Mouse (Mus musculus): Measurements from ENCODE around the gene Ces1c.
A peak's percentile ranks its signal among the peaks of the same experiment; 100 is the strongest.

Gene Ces1c

GRCm38 (mm10) chr8:93131233-93131980 lies at the start of gene Ces1c:
Gene Ces1c, minus strand, starts transcription at chr8:93131283.
- DNase-seq: no peak

GRCm38 (mm10) chr8:93180581-93181129 lies 49.6 kb upstream of the Ces1c start:
- no peak for DNase-seq

- no peak for DNase-seq
Measured at GRCm38 (mm10) chr8:93176593-93176992, 45.5 kb upstream of the Ces1c start.

- no peak for DNase-seq
Measured at GRCm38 (mm10) chr8:93174554-93174953, 43.5 kb upstream of the Ces1c start.

GRCm38 (mm10) chr8:93171846-93172590 lies 40.9 kb upstream of the Ces1c start:
- no peak for DNase-seq

GRCm38 (mm10) chr8:93163363-93163762 lies 32.3 kb upstream of the Ces1c start:
- no peak for DNase-seq

- no peak for DNase-seq
Measured at GRCm38 (mm10) chr8:93151401-93151800, 20.3 kb upstream of the Ces1c start.

- DNase-seq: no peak
Measured at GRCm38 (mm10) chr8:93147331-93147730, 16.2 kb upstream of the Ces1c start.

- peak; percentile 14 for DNase-seq
Measured at GRCm38 (mm10) chr8:93140696-93141095, 9.6 kb upstream of the Ces1c start.

GRCm38 (mm10) chr8:93132196-93132595 lies 1.1 kb upstream of the Ces1c start:
- no peak for DNase-seq

- DNase-seq: no peak
Measured at GRCm38 (mm10) chr8:93126476-93126875, 4.6 kb downstream of the Ces1c start.

GRCm38 (mm10) chr8:93122005-93122404 lies 9.1 kb downstream of the Ces1c start:
- no peak for DNase-seq

GRCm38 (mm10) chr8:93095376-93095775 lies 35.7 kb downstream of the Ces1c start:
- DNase-seq: peak; percentile 15

GRCm38 (mm10) chr8:93091324-93091723 lies 39.8 kb downstream of the Ces1c start:
- no peak for DNase-seq

GRCm38 (mm10) chr8:93088686-93089122 lies 42.4 kb downstream of the Ces1c start:
- DNase-seq: no peak

- no peak for DNase-seq
Measured at GRCm38 (mm10) chr8:93088193-93088592, 42.9 kb downstream of the Ces1c start.

- DNase-seq: no peak
Measured at GRCm38 (mm10) chr8:93079887-93080286, 51.2 kb downstream of the Ces1c start, which contains the start of gene Ces1b. Gene Ces1b, minus strand, starts transcription at chr8:93080017.

- no peak for DNase-seq
Measured at GRCm38 (mm10) chr8:93075251-93075650, 55.8 kb downstream of the Ces1c start.

- no peak for DNase-seq
Measured at GRCm38 (mm10) chr8:93063416-93064117, 67.5 kb downstream of the Ces1c start.

- DNase-seq: peak; percentile 65
Measured at GRCm38 (mm10) chr8:93059185-93059584, 71.9 kb downstream of the Ces1c start.

- DNase-seq: no peak
Measured at GRCm38 (mm10) chr8:93055238-93055637, 75.8 kb downstream of the Ces1c start.
